Mouse (Mus musculus) G1E (cell line): ENCODE results near the gene Eif2a.

Source experiments
- CTCF ChIP-seq: IDR thresholded peaks from 2 replicates; pipeline ENCODE4 v1.5.1; 2012; ENCODE audit warnings: low read depth, low read length, inconsistent platforms, mixed read lengths
- GATA1 ChIP-seq: IDR thresholded peaks from 2 replicates; pipeline ENCODE4 v1.6.1; 2012; ENCODE audit warnings: borderline replicate concordance, low read length, inconsistent platforms, mixed read lengths

DNA sequence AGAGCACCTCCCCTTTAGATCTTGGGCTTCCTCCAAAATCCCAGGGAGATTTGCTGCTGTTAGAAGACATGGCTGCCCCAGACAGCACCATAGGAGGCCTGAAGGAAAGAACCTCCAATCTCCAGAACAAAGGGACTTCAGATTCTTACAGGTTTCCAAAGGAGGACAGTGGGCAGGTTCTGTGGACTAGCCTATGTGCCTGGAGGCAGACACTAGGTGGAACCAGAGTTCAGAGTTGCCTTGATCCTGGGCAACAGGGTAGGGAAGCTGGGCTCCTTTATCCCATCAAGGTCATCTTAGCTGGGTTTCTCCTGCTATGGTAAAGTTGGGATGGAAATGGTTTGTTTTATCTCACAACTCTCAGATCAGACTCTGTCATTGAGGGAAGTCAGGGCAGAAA lies 14.0 kb upstream of the Eif2a start:
- TF ChIP-seq GATA1 (no peak), CTCF (no peak)
